Mouse (Mus musculus) liver, embryonic 12.5 days (tissue): ENCODE results near the gene Hyls1. TPM values are rescaled to one million over a fixed set of nuclear protein-coding genes. Genes with fewer than 3 reads are reported as not detected.

ENCODE experiments used
- ATAC-seq: fragments of 200-750 bp; cut with Nextera tagmentation; 2 replicates; pipeline ENCODE4 v1.8.0; 2017; ENCODE audit warnings: moderate number of reproducible peaks, mild to moderate bottlenecking, moderate library complexity
- H3K27ac ChIP-seq: fragments of 300-500 bp; sonication (generic); 2 replicates; pipeline ENCODE4 v1.5.1; 2016; ENCODE audit warnings: mild to moderate bottlenecking
- H3K27me3 ChIP-seq: fragments of 300-500 bp; sonication (generic); replicated peaks from 2 replicates; pipeline ENCODE4 v1.6.1; 2016; ENCODE audit warnings: mild to moderate bottlenecking, moderate library complexity
- H3K36me3 ChIP-seq: fragments of 300-500 bp; sonication (generic); 2 replicates; pipeline ENCODE4 v1.6.1; 2016; ENCODE audit warnings: mild to moderate bottlenecking, moderate library complexity
- H3K4me1 ChIP-seq: fragments of 300-500 bp; sonication (generic); 2 replicates; pipeline ENCODE4 v1.6.1; 2016
- H3K4me2 ChIP-seq: fragments of 300-500 bp; sonication (generic); 2 replicates; pipeline ENCODE4 v1.6.1; 2016; ENCODE audit warnings: mild to moderate bottlenecking, moderate library complexity
- H3K4me3 ChIP-seq: fragments of 300-500 bp; sonication (generic); 2 replicates; pipeline ENCODE4 v1.5.1; 2016; ENCODE audit warnings: mild to moderate bottlenecking, moderate library complexity
- H3K9ac ChIP-seq: fragments of 300-500 bp; sonication (generic); 2 replicates; pipeline ENCODE4 v1.6.1; 2016; ENCODE audit warnings: mild to moderate bottlenecking, moderate library complexity
- H3K9me3 ChIP-seq: fragments of 300-500 bp; sonication (generic); replicated peaks from 2 replicates; pipeline ENCODE4 v1.6.1; 2016; ENCODE audit warnings: mild to moderate bottlenecking, moderate library complexity
- WGBS: fragments of 180-500 bp; shearing (Covaris S2); methylation state at CpG from one replicate; pipeline ENCODE4 v1.1.7; 2016; ENCODE audit not compliant: insufficient replicate concordance; 5-methylcytosine and 5-hydroxymethylcytosine counted together
- polyA plus RNA-seq: library from polyadenylated mRNA; unstranded; fragments of >200 nt; fragmentation: Nextera tagmentation; extraction: Ambion mirVana; gene quantifications from 2 replicates; pipeline ENCODE4 v1.2.1, GENCODE M21; 2016

Gene Hyls1
- polyA plus RNA-seq, 1 experiment from 2014 or later = 9.4 TPM

GRCm38 (mm10) chr9:35520631-35521348, 49.4 kb downstream of the Hyls1 start:
- H3K4me3 ChIP-seq = no peak overlapping the region
- H3K9ac ChIP-seq = no peak overlapping the region
- no peaks in the 10 kb centered on the region for H3K9me3 ChIP-seq
- H3K4me2 ChIP-seq = no peak overlapping the region
- 57% methylated on average over 6 of the region's 6 CpGs for WGBS
- ATAC-seq = no peak
- H3K36me3 ChIP-seq = no peaks in the 10 kb centered on the region
- H3K27me3 ChIP-seq = 0 out of 2 replicates have a peak, but pooled peaks cover 4% of the 10 kb centered on the region
- no peak overlapping the region for H3K27ac ChIP-seq
- H3K4me1 ChIP-seq = no peaks in the 10 kb centered on the region

DNA sequence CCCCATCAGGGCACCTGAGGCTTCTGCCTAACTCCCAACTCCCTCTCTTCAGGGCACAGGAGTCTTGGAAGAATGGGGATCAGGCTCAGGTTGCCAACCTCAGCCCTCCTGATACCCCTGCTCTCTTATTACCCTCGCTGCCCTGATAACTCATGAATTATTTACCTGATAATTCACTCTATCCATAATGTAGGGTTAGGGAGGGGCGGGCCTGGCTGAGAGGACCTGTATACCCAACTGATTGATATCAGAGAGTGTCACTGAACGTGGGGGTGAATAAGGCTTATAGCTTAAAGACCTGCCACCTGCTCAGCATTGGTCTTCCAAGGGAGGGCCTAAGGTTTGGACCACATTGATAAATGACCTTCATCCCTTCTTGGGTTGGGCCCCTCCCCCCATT, 52.0 kb downstream of the Hyls1 start, which contains the start of gene Gm1113:
TSS of gene Gm1113 (minus strand) at position 101 of the 400 bp plus-strand sequence.
- no peaks in the 10 kb centered on the region for H3K36me3 ChIP-seq
- no peak within 1 kb of the TSS for H3K4me2 ChIP-seq
- no peaks in the 10 kb centered on the region for H3K4me1 ChIP-seq
- H3K9ac ChIP-seq = no peak within 1 kb of the TSS
- no peak within 1 kb of the TSS for H3K27ac ChIP-seq
- 0 out of 2 replicates have a peak, but pooled peaks cover 4% of the 10 kb centered on the region for H3K27me3 ChIP-seq
- no peak within 1 kb of the TSS for H3K4me3 ChIP-seq
- no peak for ATAC-seq
- no peaks in the 10 kb centered on the region for H3K9me3 ChIP-seq
- 50% methylated on average over 3 of the region's 3 CpGs for WGBS

GRCm38 (mm10) chr9:35516711-35517110, 53.5 kb downstream of the Hyls1 start:
- Histone ChIP-seq H3K27ac (no peak overlapping the region), H3K4me1 (no peaks in the 10 kb centered on the region), H3K36me3 (no peaks in the 10 kb centered on the region), H3K4me2 (no peak overlapping the region), H3K9me3 (no peaks in the 10 kb centered on the region), H3K27me3 (peaks cover 4% of the 10 kb centered on the region; the same call in 1 of the 2 replicates), H3K9ac (no peak overlapping the region), H3K4me3 (no peak overlapping the region)
- no peak for ATAC-seq
- 67% methylated on average over 16 of the region's 16 CpGs for WGBS

DNA sequence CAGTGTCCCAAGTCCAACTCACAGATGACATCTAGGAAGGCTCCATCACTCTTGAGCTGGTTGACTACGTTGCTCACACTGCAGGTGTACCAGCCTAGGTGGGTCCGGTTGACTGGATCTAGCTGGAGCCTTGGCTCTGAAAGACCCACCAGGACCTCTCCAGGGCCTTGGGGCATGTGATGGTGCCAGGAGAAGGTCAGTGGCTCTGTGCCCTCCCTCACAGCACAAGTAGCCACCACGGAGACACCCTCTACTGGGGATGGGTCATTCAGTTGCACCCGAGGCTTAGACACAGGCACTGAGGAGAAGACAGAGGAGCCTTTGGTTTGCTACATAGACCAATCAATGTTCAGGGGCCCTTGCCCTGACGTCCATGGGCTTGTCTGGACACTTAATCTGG, 54.0 kb downstream of the Hyls1 start:
- Histone ChIP-seq H3K4me2 (no peak overlapping the region), H3K9me3 (no peaks in the 10 kb centered on the region), H3K27ac (no peak overlapping the region), H3K9ac (no peak overlapping the region), H3K36me3 (no peaks in the 10 kb centered on the region), H3K4me1 (no peaks in the 10 kb centered on the region), H3K27me3 (peaks cover 4% of the 10 kb centered on the region; the same call in 1 of the 2 replicates), H3K4me3 (no peak overlapping the region)
- WGBS = 53% methylated on average over 5 of the region's 5 CpGs
- ATAC-seq = no peak

DNA sequence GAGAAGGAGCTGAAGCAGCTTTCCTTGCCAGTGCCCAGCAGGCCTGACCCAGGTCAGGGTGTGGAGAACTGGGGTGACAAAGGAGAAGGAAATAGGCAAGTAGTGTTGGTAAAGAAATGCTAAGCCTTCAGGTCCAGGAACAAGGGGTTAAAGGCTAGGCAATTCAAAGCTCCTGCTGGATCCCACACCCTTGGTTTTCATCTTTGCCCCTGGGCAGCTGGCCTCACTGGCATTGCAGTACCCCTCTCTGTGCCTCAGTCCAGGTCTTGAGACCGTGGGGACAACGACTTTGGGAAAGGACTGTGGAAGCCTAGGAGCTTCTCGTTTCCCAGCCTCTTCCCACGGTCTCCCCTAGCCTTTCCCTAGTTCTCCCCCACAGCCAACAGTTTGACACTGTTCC, 56.3 kb downstream of the Hyls1 start:
- Histone ChIP-seq H3K4me3 (no peak overlapping the region), H3K27ac (no peak overlapping the region), H3K9ac (no peak overlapping the region), H3K4me2 (no peak overlapping the region), H3K36me3 (no peaks in the 10 kb centered on the region), H3K9me3 (no peaks in the 10 kb centered on the region), H3K4me1 (no peaks in the 10 kb centered on the region), H3K27me3 (peaks cover 6% of the 10 kb centered on the region; the same call in 1 of the 2 replicates)
- WGBS = 55% methylated on average over 4 of the region's 4 CpGs
- ATAC-seq = no peak

Other genes with a start within 250 kb of the Hyls1 start
- gene Cdon, start 149.3 kb downstream of the Hyls1 start, polyA plus RNA-seq = 0.96 and 1.0 TPM in 2 replicates
- gene Gm1113, start 52.1 kb downstream of the Hyls1 start, polyA plus RNA-seq = not detected in 2 replicates
- gene Ddx25, start 11.9 kb downstream of the Hyls1 start, polyA plus RNA-seq = 0.65 and 0.67 TPM in 2 replicates
- 11.7 and 12.9 TPM in 2 replicates for gene Pus3, start 11.8 kb downstream of the Hyls1 start, polyA plus RNA-seq
- 0.32 and 0.47 TPM in 2 replicates for gene Pate2, start 114 bp downstream of the Hyls1 start, polyA plus RNA-seq
- not detected in 2 replicates for gene Pate4, start 41.5 kb upstream of the Hyls1 start, polyA plus RNA-seq
- not detected in 2 replicates for gene Pate3, start 77.8 kb upstream of the Hyls1 start, polyA plus RNA-seq
- not detected in 2 replicates for gene Pate1, start 117.0 kb upstream of the Hyls1 start, polyA plus RNA-seq
- gene Gm17677, start 170.7 kb upstream of the Hyls1 start, polyA plus RNA-seq = not detected in 2 replicates
- not detected in 2 replicates for gene Gm17727, start 207.7 kb upstream of the Hyls1 start, polyA plus RNA-seq
- not detected in 2 replicates for gene Gm27235, start 219.7 kb upstream of the Hyls1 start, polyA plus RNA-seq
- gene D730048I06Rik, start 219.7 kb upstream of the Hyls1 start, polyA plus RNA-seq = not detected in 2 replicates